Mouse (Mus musculus): ENCODE results near the gene Ninj2. TPM values are rescaled to one million over a fixed set of nuclear protein-coding genes. Genes with fewer than 3 reads are reported as not detected.

Ninj2 gene
- polyA plus RNA-seq, 1 experiment from 2014 or later = not detected

GRCm38 (mm10) chr6:120113856-120114255, 20.7 kb downstream of the Ninj2 start:
- no peak for ATAC-seq (ENCODE audit: low read depth)
- Histone ChIP-seq H3K9me3 (ENCODE audit: control insufficient read depth, low read length) (no peaks in the 10 kb centered on the region), H3K4me2 (ENCODE audit: low read depth, low read length) (no peak overlapping the region), H3K4me1 (ENCODE audit: control insufficient read depth, insufficient read depth, low read length) (peaks cover 3% of the 10 kb centered on the region; the same call in 1 of the 2 replicates), H3K36me3 (ENCODE audit: control insufficient read depth, insufficient read depth, low read length) (no peaks in the 10 kb centered on the region), H3K9ac (replicated peaks; ENCODE audit: low read depth, low read length) (no peak overlapping the region), H3K4me3 (ENCODE audit: low read depth, low read length) (no peak overlapping the region), H3K27me3 (ENCODE audit: control insufficient read depth, insufficient read depth, low read length) (no peaks in the 10 kb centered on the region), H3K27ac (ENCODE audit: low read depth, low read length) (no peak overlapping the region)
- WGBS = 87% methylated on average over 3 of the region's 3 CpGs

- Histone ChIP-seq H3K9me3 (ENCODE audit: control insufficient read depth, low read length) (no peaks in the 10 kb centered on the region), H3K4me1 (ENCODE audit: control insufficient read depth, insufficient read depth, low read length) (peaks cover 3% of the 10 kb centered on the region; the same call in 1 of the 2 replicates), H3K36me3 (ENCODE audit: control insufficient read depth, insufficient read depth, low read length) (no peaks in the 10 kb centered on the region), H3K27ac (ENCODE audit: low read depth, low read length) (no peak overlapping the region), H3K27me3 (ENCODE audit: control insufficient read depth, insufficient read depth, low read length) (no peaks in the 10 kb centered on the region), H3K4me2 (ENCODE audit: low read depth, low read length) (no peak overlapping the region), H3K9ac (replicated peaks; ENCODE audit: low read depth, low read length) (no peak overlapping the region), H3K4me3 (ENCODE audit: low read depth, low read length) (no peak overlapping the region)
- ATAC-seq (ENCODE audit: low read depth) = no peak
- WGBS = 78% methylated on average over 1 of the region's 1 CpGs
Observed at GRCm38 (mm10) chr6:120114271-120114670, 21.1 kb downstream of the Ninj2 start.

- WGBS = 33% methylated on average over 7 of the region's 7 CpGs
- no peaks in the 10 kb centered on the region for H3K27me3 ChIP-seq (ENCODE audit: control insufficient read depth, insufficient read depth, low read length)
- H3K4me3 ChIP-seq (ENCODE audit: low read depth, low read length) = no peak overlapping the region
- no peak overlapping the region for H3K27ac ChIP-seq (ENCODE audit: low read depth, low read length)
- no peak overlapping the region for H3K4me2 ChIP-seq (ENCODE audit: low read depth, low read length)
- H3K4me1 ChIP-seq (ENCODE audit: control insufficient read depth, insufficient read depth, low read length) = peaks cover 3% of the 10 kb centered on the region; the same call in 1 of the 2 replicates
- H3K9ac ChIP-seq (replicated peaks; ENCODE audit: low read depth, low read length) = no peak overlapping the region
- ATAC-seq (ENCODE audit: low read depth) = no peak
- no peaks in the 10 kb centered on the region for H3K36me3 ChIP-seq (ENCODE audit: control insufficient read depth, insufficient read depth, low read length)
- no peaks in the 10 kb centered on the region for H3K9me3 ChIP-seq (ENCODE audit: control insufficient read depth, low read length)
Observed at GRCm38 (mm10) chr6:120114698-120115097, 21.5 kb downstream of the Ninj2 start.

GRCm38 (mm10) chr6:120115443-120115842, 22.3 kb downstream of the Ninj2 start:
- Histone ChIP-seq H3K4me1 (ENCODE audit: control insufficient read depth, insufficient read depth, low read length) (peaks cover 3% of the 10 kb centered on the region; the same call in 1 of the 2 replicates), H3K36me3 (ENCODE audit: control insufficient read depth, insufficient read depth, low read length) (no peaks in the 10 kb centered on the region), H3K27ac (ENCODE audit: low read depth, low read length) (no peak overlapping the region), H3K4me3 (ENCODE audit: low read depth, low read length) (no peak overlapping the region), H3K27me3 (ENCODE audit: control insufficient read depth, insufficient read depth, low read length) (no peaks in the 10 kb centered on the region), H3K4me2 (ENCODE audit: low read depth, low read length) (no peak overlapping the region), H3K9ac (replicated peaks; ENCODE audit: low read depth, low read length) (no peak overlapping the region), H3K9me3 (ENCODE audit: control insufficient read depth, low read length) (no peaks in the 10 kb centered on the region)
- no peak for ATAC-seq (ENCODE audit: low read depth)
- 78% methylated on average over 3 of the region's 3 CpGs for WGBS

GRCm38 (mm10) chr6:120119824-120120223, 26.7 kb downstream of the Ninj2 start:
- no peak overlapping the region for H3K4me3 ChIP-seq (ENCODE audit: low read depth, low read length)
- no peaks in the 10 kb centered on the region for H3K27me3 ChIP-seq (ENCODE audit: control insufficient read depth, insufficient read depth, low read length)
- no peaks in the 10 kb centered on the region for H3K9me3 ChIP-seq (ENCODE audit: control insufficient read depth, low read length)
- H3K4me2 ChIP-seq (ENCODE audit: low read depth, low read length) = no peak overlapping the region
- H3K36me3 ChIP-seq (ENCODE audit: control insufficient read depth, insufficient read depth, low read length) = no peaks in the 10 kb centered on the region
- WGBS = 81% methylated on average over 5 of the region's 5 CpGs
- H3K27ac ChIP-seq (ENCODE audit: low read depth, low read length) = no peak overlapping the region
- ATAC-seq (ENCODE audit: low read depth) = no peak
- no peaks in the 10 kb centered on the region for H3K4me1 ChIP-seq (ENCODE audit: control insufficient read depth, insufficient read depth, low read length)
- H3K9ac ChIP-seq (replicated peaks; ENCODE audit: low read depth, low read length) = no peak overlapping the region

- Histone ChIP-seq H3K36me3 (ENCODE audit: control insufficient read depth, insufficient read depth, low read length) (no peaks in the 10 kb centered on the region), H3K9me3 (ENCODE audit: control insufficient read depth, low read length) (no peaks in the 10 kb centered on the region), H3K4me2 (ENCODE audit: low read depth, low read length) (no peak overlapping the region), H3K27ac (ENCODE audit: low read depth, low read length) (no peak overlapping the region), H3K4me1 (ENCODE audit: control insufficient read depth, insufficient read depth, low read length) (no peaks in the 10 kb centered on the region), H3K4me3 (ENCODE audit: low read depth, low read length) (no peak overlapping the region), H3K27me3 (ENCODE audit: control insufficient read depth, insufficient read depth, low read length) (no peaks in the 10 kb centered on the region), H3K9ac (replicated peaks; ENCODE audit: low read depth, low read length) (no peak overlapping the region)
- 88% methylated on average over 7 of the region's 7 CpGs for WGBS
- ATAC-seq (ENCODE audit: low read depth) = no peak
Observed at GRCm38 (mm10) chr6:120124688-120125087, 31.5 kb downstream of the Ninj2 start.

- ATAC-seq (ENCODE audit: low read depth) = no peak
- no peaks in the 10 kb centered on the region for H3K9me3 ChIP-seq (ENCODE audit: control insufficient read depth, low read length)
- no peak overlapping the region for H3K4me2 ChIP-seq (ENCODE audit: low read depth, low read length)
- H3K36me3 ChIP-seq (ENCODE audit: control insufficient read depth, insufficient read depth, low read length) = no peaks in the 10 kb centered on the region
- H3K9ac ChIP-seq (replicated peaks; ENCODE audit: low read depth, low read length) = no peak overlapping the region
- no peaks in the 10 kb centered on the region for H3K4me1 ChIP-seq (ENCODE audit: control insufficient read depth, insufficient read depth, low read length)
- 91% methylated on average over 8 of the region's 8 CpGs for WGBS
- H3K4me3 ChIP-seq (ENCODE audit: low read depth, low read length) = no peak overlapping the region
- no peaks in the 10 kb centered on the region for H3K27me3 ChIP-seq (ENCODE audit: control insufficient read depth, insufficient read depth, low read length)
- H3K27ac ChIP-seq (ENCODE audit: low read depth, low read length) = no peak overlapping the region
Observed at GRCm38 (mm10) chr6:120126456-120126855, 33.3 kb downstream of the Ninj2 start.

- Histone ChIP-seq H3K27me3 (ENCODE audit: control insufficient read depth, insufficient read depth, low read length) (no peaks in the 10 kb centered on the region), H3K36me3 (ENCODE audit: control insufficient read depth, insufficient read depth, low read length) (no peaks in the 10 kb centered on the region), H3K4me2 (ENCODE audit: low read depth, low read length) (no peak overlapping the region), H3K9me3 (ENCODE audit: control insufficient read depth, low read length) (no peaks in the 10 kb centered on the region), H3K4me1 (ENCODE audit: control insufficient read depth, insufficient read depth, low read length) (no peaks in the 10 kb centered on the region), H3K27ac (ENCODE audit: low read depth, low read length) (no peak overlapping the region), H3K4me3 (ENCODE audit: low read depth, low read length) (no peak overlapping the region), H3K9ac (replicated peaks; ENCODE audit: low read depth, low read length) (no peak overlapping the region)
- no peak for ATAC-seq (ENCODE audit: low read depth)
- 96% methylated on average over 7 of the region's 7 CpGs for WGBS
Observed at GRCm38 (mm10) chr6:120127321-120127720, 34.2 kb downstream of the Ninj2 start.

GRCm38 (mm10) chr6:120134748-120135147, 41.6 kb downstream of the Ninj2 start:
- 80% methylated on average over 4 of the region's 4 CpGs for WGBS
- H3K9ac ChIP-seq (replicated peaks; ENCODE audit: low read depth, low read length) = no peak overlapping the region
- H3K27me3 ChIP-seq (ENCODE audit: control insufficient read depth, insufficient read depth, low read length) = no peaks in the 10 kb centered on the region
- no peaks in the 10 kb centered on the region for H3K9me3 ChIP-seq (ENCODE audit: control insufficient read depth, low read length)
- no peaks in the 10 kb centered on the region for H3K4me1 ChIP-seq (ENCODE audit: control insufficient read depth, insufficient read depth, low read length)
- H3K27ac ChIP-seq (ENCODE audit: low read depth, low read length) = no peak overlapping the region
- H3K4me3 ChIP-seq (ENCODE audit: low read depth, low read length) = no peak overlapping the region
- ATAC-seq (ENCODE audit: low read depth) = no peak
- H3K36me3 ChIP-seq (ENCODE audit: control insufficient read depth, insufficient read depth, low read length) = no peaks in the 10 kb centered on the region
- H3K4me2 ChIP-seq (ENCODE audit: low read depth, low read length) = no peak overlapping the region

- Histone ChIP-seq H3K9ac (replicated peaks; ENCODE audit: low read depth, low read length) (no peak overlapping the region), H3K36me3 (ENCODE audit: control insufficient read depth, insufficient read depth, low read length) (no peaks in the 10 kb centered on the region), H3K9me3 (ENCODE audit: control insufficient read depth, low read length) (no peaks in the 10 kb centered on the region), H3K27ac (ENCODE audit: low read depth, low read length) (no peak overlapping the region), H3K27me3 (ENCODE audit: control insufficient read depth, insufficient read depth, low read length) (no peaks in the 10 kb centered on the region), H3K4me2 (ENCODE audit: low read depth, low read length) (no peak overlapping the region), H3K4me1 (ENCODE audit: control insufficient read depth, insufficient read depth, low read length) (no peaks in the 10 kb centered on the region), H3K4me3 (ENCODE audit: low read depth, low read length) (no peak overlapping the region)
- ATAC-seq (ENCODE audit: low read depth) = no peak
- 82% methylated on average over 1 of the region's 1 CpGs for WGBS
Observed at GRCm38 (mm10) chr6:120145439-120145838, 52.3 kb downstream of the Ninj2 start.

Measured in neural tube, embryonic 14.5 days (tissue).